Mouse (Mus musculus) kidney, adult 2 months (tissue): ENCODE results near the gene Fate1.

Source experiments
- CTCF ChIP-seq: fragments of 200-500 bp; conservative IDR thresholded peaks from 2 replicates; pipeline ENCODE4 v1.5.1; 2011; ENCODE audit warnings: low read depth, mild to moderate bottlenecking, control low read depth, low read length, moderate library complexity, mixed read lengths; ENCODE audit not compliant: insufficient read depth, insufficient read length
- POLR2A ChIP-seq: fragments of 200-500 bp; IDR thresholded peaks from one replicate; pipeline ENCODE4 v1.6.1; 2011; ENCODE audit warnings: low read depth, low read length, control low read depth

- no peak for TF ChIP-seq POLR2A
- TF ChIP-seq CTCF: no peak
Measured at GRCm38 (mm10) chrX:71991549-71991948, 18.8 kb downstream of the Fate1 start, which contains the start of gene Cnga2.
